In genomic region chr17:90892327-90893259, GRCm38 (mm10) we compare ENCODE assay signal across 9 mouse cellular contexts.
DNase-seq lines count a peak whose midpoint lies in the region; ATAC-seq and TF ChIP-seq lines count a peak whose summit lies in the region.
"Had no signal": no experiment of that assay in that cellular context is flagged by ENCODE, and none has a peak within 500 bp of the region (broad histone marks: within the 10 kb centered on the region; RNA-seq: fewer than 3 reads in every experiment).

No protein-coding gene starts in this region.

- no peak overlapping the region for H3K9ac ChIP-seq in heart, embryonic 11.5 days (ENCODE audit: low read depth, low read length)
- H3K9ac ChIP-seq in hindbrain, postnatal 0 days (replicated peaks; ENCODE audit: low read length): no peak overlapping the region
- H3K9ac ChIP-seq in midbrain, embryonic 13.5 days (replicated peaks): no peak overlapping the region
- H3K9ac ChIP-seq in liver, embryonic 12.5 days: no peak overlapping the region
- no peak overlapping the region for H3K9ac ChIP-seq in kidney, embryonic 14.5 days (ENCODE audit: low read depth, low read length)
- H3K9ac ChIP-seq: liver, embryonic 14.5 days had no signal

- TF ChIP-seq CTCF in hindbrain, postnatal 0 days (IDR thresholded peaks at IDR 0.05; ENCODE audit: low read depth): no peak

- H3K27ac ChIP-seq in heart, embryonic 11.5 days (ENCODE audit: low read depth, low read length): no peak overlapping the region
- peak overlapping the region; percentile 66; the same call in 1 of the 2 replicates for H3K27ac ChIP-seq in hindbrain, postnatal 0 days
- peak overlapping the region; percentile 56 for H3K27ac ChIP-seq in midbrain, embryonic 13.5 days
- H3K27ac ChIP-seq in liver, embryonic 12.5 days: no peak overlapping the region
- no peak overlapping the region for H3K27ac ChIP-seq in kidney, embryonic 14.5 days (ENCODE audit: low read depth, low read length)
- H3K27ac ChIP-seq: liver, embryonic 14.5 days had no signal

- H3K36me3 ChIP-seq in heart, embryonic 11.5 days (ENCODE audit: control insufficient read depth, insufficient read depth, low read length): no peaks in the 10 kb centered on the region
- H3K36me3 ChIP-seq in hindbrain, postnatal 0 days (ENCODE audit: insufficient read depth, low read length): no peaks in the 10 kb centered on the region
- H3K36me3 ChIP-seq in midbrain, embryonic 13.5 days: no peaks in the 10 kb centered on the region
- H3K36me3 ChIP-seq in liver, embryonic 12.5 days: no peaks in the 10 kb centered on the region
- H3K36me3 ChIP-seq in kidney, embryonic 14.5 days (ENCODE audit: control insufficient read depth, insufficient read depth, low read length): no peaks in the 10 kb centered on the region

- DNase-seq in heart, adult 11 months: peak; percentile 93
- peak; percentile 44 for DNase-seq in embryo, embryonic 11 days
- DNase-seq in hindbrain, postnatal 0 days (ENCODE audit: low spot score): peak; percentile 78

- no peak overlapping the region for H3K4me2 ChIP-seq in heart, embryonic 11.5 days
- no peak overlapping the region for H3K4me2 ChIP-seq in hindbrain, postnatal 0 days (ENCODE audit: low read depth, low read length)
- H3K4me2 ChIP-seq in midbrain, embryonic 13.5 days (replicated peaks): no peak overlapping the region
- no peak overlapping the region for H3K4me2 ChIP-seq in liver, embryonic 12.5 days
- H3K4me2 ChIP-seq in kidney, embryonic 14.5 days (replicated peaks; ENCODE audit: low read depth, low read length): no peak overlapping the region

- H3K4me3 ChIP-seq in heart, embryonic 11.5 days (ENCODE audit: low read depth, low read length): no peak overlapping the region
- H3K4me3 ChIP-seq in hindbrain, postnatal 0 days (ENCODE audit: low read length): no peak overlapping the region
- no peak overlapping the region for H3K4me3 ChIP-seq in midbrain, embryonic 13.5 days (replicated peaks)
- no peak overlapping the region for H3K4me3 ChIP-seq in liver, embryonic 12.5 days
- no peak overlapping the region for H3K4me3 ChIP-seq in kidney, embryonic 14.5 days (ENCODE audit: low read length)

- 61% methylated on average over 4 of the region's 4 CpGs for WGBS in heart, embryonic 11.5 days (ENCODE audit: insufficient replicate concordance)
- 43% methylated on average over 4 of the region's 4 CpGs for WGBS in hindbrain, postnatal 0 days
- 41% methylated on average over 4 of the region's 4 CpGs for WGBS in midbrain, embryonic 13.5 days
- 55% methylated on average over 4 of the region's 4 CpGs for WGBS in liver, embryonic 12.5 days (ENCODE audit: insufficient replicate concordance)
- WGBS in kidney, embryonic 14.5 days: 73% methylated on average over 4 of the region's 4 CpGs

- ATAC-seq in heart, embryonic 11.5 days (replicated peaks; ENCODE audit: insufficient number of reproducible peaks, low FRiP score, low TSS enrichment): no peak
- ATAC-seq in hindbrain, postnatal 0 days: peak; percentile 94
- ATAC-seq in midbrain, embryonic 13.5 days: peak; percentile 88
- no peak for ATAC-seq in megakaryocyte progenitor cell, adult 5-6 weeks (replicated peaks; ENCODE audit: poor library complexity)
- ATAC-seq in liver, embryonic 12.5 days: no peak
- no peak for ATAC-seq in kidney, embryonic 14.5 days (ENCODE audit: low FRiP score, low TSS enrichment)

- no peaks in the 10 kb centered on the region for H3K9me3 ChIP-seq in heart, embryonic 11.5 days (replicated peaks; ENCODE audit: control insufficient read depth, low read length)
- no peaks in the 10 kb centered on the region for H3K9me3 ChIP-seq in hindbrain, postnatal 0 days (ENCODE audit: low read length)
- no peaks in the 10 kb centered on the region for H3K9me3 ChIP-seq in midbrain, embryonic 13.5 days
- no peaks in the 10 kb centered on the region for H3K9me3 ChIP-seq in liver, embryonic 12.5 days (replicated peaks)
- H3K9me3 ChIP-seq in kidney, embryonic 14.5 days (ENCODE audit: control insufficient read depth, low read length): no peaks in the 10 kb centered on the region

- H3K27me3 ChIP-seq in heart, embryonic 11.5 days (ENCODE audit: control insufficient read depth, insufficient read depth, low read length): no peaks in the 10 kb centered on the region
- no peaks in the 10 kb centered on the region for H3K27me3 ChIP-seq in hindbrain, postnatal 0 days (ENCODE audit: insufficient read depth, low read length)
- no peaks in the 10 kb centered on the region for H3K27me3 ChIP-seq in midbrain, embryonic 13.5 days
- H3K27me3 ChIP-seq in liver, embryonic 12.5 days (replicated peaks): no peaks in the 10 kb centered on the region
- H3K27me3 ChIP-seq in kidney, embryonic 14.5 days (ENCODE audit: control insufficient read depth, insufficient read depth, low read length): no peaks in the 10 kb centered on the region

- no peaks in the 10 kb centered on the region for H3K4me1 ChIP-seq in heart, embryonic 11.5 days (ENCODE audit: control insufficient read depth, insufficient read depth, low read length)
- peaks cover 4% of the 10 kb centered on the region; the same call in 1 of the 2 replicates for H3K4me1 ChIP-seq in hindbrain, postnatal 0 days (ENCODE audit: insufficient read depth, low read length)
- H3K4me1 ChIP-seq in midbrain, embryonic 13.5 days (replicated peaks): peaks cover 10% of the 10 kb centered on the region; the same call in 1 of the 2 replicates
- no peaks in the 10 kb centered on the region for H3K4me1 ChIP-seq in liver, embryonic 12.5 days
- no peaks in the 10 kb centered on the region for H3K4me1 ChIP-seq in kidney, embryonic 14.5 days (ENCODE audit: control insufficient read depth, insufficient read depth, low read length)

Comparison
In these comparisons a context has a peak if more than half of its experiments do, and no peak if none do; other contexts are left out.
1. ATAC-seq: peak in hindbrain, postnatal 0 days (single experiment) and midbrain, embryonic 13.5 days (single experiment); none in heart, embryonic 11.5 days (single experiment), megakaryocyte progenitor cell, adult 5-6 weeks (single experiment), liver, embryonic 12.5 days (single experiment) and kidney, embryonic 14.5 days (single experiment).
2. H3K27ac ChIP-seq: peak in hindbrain, postnatal 0 days (single experiment) and midbrain, embryonic 13.5 days (single experiment); none in heart, embryonic 11.5 days (single experiment), liver, embryonic 12.5 days (single experiment) and kidney, embryonic 14.5 days (single experiment).
3. Peak in every context shown above with its lines, with median percentiles within 50 percentile points of each other: DNase-seq.